Mouse (Mus musculus) lung, postnatal 0 days (tissue): ENCODE data around the gene Pnp2.

Experiments
- CTCF ChIP-seq: IDR thresholded peaks from 2 replicates; pipeline ENCODE4 v1.5.1; 2016; ENCODE audit warnings: antibody characterized with exemption, mild to moderate bottlenecking
- EP300 ChIP-seq: IDR thresholded peaks from 2 replicates; pipeline ENCODE4 v1.6.1; 2016; ENCODE audit warnings: antibody characterized with exemption, mild to moderate bottlenecking, control low read depth

DNA sequence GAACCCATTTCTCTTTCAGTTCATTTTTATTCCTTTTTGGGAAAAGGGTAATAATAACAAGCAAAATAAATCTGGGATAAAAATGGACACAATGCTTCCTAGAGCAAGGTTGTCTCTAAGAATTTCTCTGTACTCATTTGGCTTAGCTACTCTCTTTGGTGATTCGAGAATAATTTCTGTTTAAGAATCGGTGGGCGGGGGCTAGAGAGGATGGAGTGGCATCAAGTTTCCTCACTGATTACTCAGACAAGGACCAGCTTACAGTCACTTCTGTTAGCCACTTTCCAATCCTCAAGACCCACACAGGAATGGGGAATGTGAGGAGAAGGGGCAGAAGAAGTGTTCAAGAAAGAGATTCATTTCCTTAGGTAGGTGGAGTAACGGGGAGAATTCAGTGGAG is 53.0 kb downstream of the Pnp2 start:
- TF ChIP-seq CTCF (no peak), EP300 (no peak)
